Mouse (Mus musculus) T-cell, adult 2 months (primary cell): ENCODE data around the gene Rad54l2.

ENCODE experiments used
- DNase-seq: peaks from one replicate; pipeline ENCODE4 v3.0.0; 2022; ENCODE audit warnings: low spot score

Gene Rad54l2

GRCm38 (mm10) chr9:106788812-106789321 is at the start of gene Rad54l2:
Rad54l2 (minus strand) TSS chr9:106789194.
- DNase-seq: peak; percentile 79

DNA sequence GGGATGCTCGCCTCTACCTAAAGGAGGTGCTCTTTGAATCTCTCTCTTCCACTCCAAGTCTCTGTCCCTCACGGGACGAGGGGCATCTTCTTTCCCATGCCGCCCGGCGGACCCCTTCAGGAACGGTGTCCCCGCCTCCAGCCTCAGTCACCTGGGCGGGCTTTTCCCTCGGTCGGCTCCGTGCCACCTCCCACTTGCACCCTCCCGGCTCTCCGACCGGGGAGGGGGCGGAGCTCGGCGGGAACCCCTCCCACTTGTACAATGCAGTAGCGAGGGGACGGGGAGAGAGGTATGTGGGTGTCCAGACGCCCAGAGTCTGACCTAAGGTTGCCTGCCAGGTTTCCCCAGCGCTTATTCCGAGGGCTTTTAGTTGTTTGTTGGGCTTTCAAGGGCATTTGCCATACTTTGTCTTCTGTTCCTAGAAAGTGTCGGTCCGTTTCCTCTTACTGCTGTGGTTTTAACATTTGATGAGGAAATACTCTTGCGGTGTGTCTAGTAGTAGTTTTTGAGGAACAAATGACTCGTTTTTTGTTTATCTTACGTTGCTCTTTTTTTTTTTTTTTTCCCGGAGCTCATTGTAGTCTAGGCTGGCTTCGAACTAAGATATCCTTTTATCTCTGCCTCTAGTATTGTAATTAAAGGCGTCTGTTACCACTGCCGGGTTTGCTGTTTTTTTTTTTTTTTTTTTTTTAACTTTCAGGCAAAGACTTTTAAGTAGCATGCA is 33.5 kb upstream of the Rad54l2 start:
- DNase-seq: peak; percentile 85

DNA sequence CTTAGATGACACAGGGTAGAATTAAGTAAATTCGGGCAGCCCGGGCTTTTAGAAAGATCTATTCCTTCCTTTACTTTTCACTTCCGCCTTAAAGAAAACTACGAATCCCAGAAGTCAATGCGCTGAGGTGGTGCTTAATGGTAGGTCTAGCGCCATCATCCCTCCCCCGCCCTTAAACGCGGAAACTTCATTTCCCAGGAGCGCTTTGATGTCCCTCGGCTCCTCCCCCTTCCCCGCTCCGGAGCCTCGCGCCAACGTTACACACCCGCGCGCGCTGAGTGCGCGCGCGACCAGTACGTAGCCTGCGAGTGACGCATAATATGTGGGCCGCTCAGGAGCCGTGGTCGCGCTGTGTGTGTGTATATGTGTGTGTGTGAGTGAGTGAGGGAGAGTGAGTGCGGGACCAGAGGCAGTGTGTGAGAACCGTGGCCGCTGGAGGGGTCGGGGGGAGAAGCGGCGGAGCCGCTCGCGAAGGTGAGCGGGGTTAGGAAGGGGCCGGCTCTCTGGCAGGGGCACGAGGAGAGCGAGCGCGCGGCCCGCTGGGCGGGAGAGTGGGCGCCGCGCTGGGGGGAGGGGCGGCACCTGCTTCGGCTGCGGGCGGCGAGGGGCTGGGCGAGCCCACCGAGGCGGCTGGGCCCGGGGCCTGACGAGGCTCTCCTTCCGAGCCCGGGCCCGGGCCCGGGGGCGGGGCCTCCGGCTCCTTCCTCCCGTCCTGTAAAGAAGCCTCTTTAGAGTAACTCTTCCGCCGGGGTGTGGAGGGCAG is 32.8 kb upstream of the Rad54l2 start, which contains the start of gene Dcaf1:
Gene Dcaf1, plus strand, starts transcription at position 257 of the 763 bp plus-strand sequence.
- peak; percentile 96 for DNase-seq

DNA sequence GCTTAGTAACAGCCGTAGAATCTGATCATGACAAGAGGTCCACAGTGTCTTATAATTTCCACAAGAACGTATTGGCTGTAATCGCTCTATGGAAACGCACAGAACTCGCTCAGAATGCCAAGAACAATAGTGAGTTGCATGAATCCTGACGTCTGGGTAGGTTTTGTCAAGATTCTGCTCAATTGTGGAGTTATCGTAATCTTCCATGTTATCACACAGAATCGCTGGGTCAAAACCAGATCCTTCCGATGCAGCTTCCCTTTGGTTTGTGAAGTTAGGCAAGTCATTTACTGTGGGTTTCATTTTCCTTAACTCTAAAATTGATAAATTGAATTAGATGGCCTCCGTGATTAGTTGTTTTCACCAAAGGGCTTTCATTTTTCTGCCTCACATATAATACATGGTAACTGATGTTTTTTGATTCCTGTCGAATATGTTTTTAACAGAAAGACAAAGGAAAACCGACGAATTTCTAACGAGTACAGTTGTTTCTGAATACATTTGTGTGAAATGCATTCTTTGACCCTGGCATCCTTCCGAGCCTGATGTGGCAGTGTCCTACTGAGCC is 32.1 kb upstream of the Rad54l2 start:
- peak; percentile 18 for DNase-seq

- DNase-seq: peak; percentile 6
Observed at GRCm38 (mm10) chr9:106819201-106819600, 30.2 kb upstream of the Rad54l2 start.

GRCm38 (mm10) chr9:106818191-106818590 is 29.2 kb upstream of the Rad54l2 start:
- DNase-seq: no peak

DNA sequence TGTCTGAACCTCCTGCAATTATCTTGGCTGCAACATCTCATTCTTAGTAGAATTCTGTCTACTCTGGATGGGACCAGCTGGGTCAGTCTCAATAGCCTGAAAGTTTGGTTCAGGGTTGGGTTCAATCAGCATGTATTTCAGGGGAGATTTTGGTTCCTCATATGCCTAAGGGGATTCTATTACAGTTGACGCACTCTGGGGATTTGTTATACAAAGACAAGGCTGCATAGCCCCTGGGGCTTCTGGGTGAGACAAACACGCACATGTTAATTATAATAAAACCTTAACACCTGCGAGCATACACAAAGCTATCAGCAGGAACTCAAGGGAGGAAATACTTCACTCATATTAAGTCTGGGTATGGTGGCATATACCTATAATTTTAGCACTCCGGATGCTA is 17.5 kb upstream of the Rad54l2 start:
- no peak for DNase-seq

GRCm38 (mm10) chr9:106790831-106791230 is 1.8 kb upstream of the Rad54l2 start:
- no peak for DNase-seq

- DNase-seq: peak; percentile 2
Observed at GRCm38 (mm10) chr9:106789363-106789762, 369 bp upstream of the Rad54l2 start.

GRCm38 (mm10) chr9:106787979-106788811 is 799 bp downstream of the Rad54l2 start:
- DNase-seq: peak; percentile 24

DNA sequence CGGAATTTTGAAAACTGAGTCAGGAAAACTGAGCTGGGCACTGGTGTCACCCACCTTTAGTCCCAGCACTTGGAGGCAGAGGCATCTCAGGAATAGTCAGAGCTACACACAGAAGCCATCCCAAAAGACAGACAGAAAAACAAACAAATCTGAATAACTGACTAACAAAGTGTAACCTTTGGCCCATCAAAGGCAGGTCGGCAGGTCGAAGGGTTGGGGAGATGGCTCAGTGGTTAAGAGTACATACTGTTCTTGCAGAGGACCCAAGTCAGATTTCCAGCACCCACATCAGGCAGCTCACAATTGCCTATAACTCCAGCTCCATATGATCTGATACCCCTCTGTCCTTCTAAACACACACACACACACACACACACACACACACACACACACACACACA is 3.8 kb downstream of the Rad54l2 start:
- no peak for DNase-seq

- no peak for DNase-seq
Observed at GRCm38 (mm10) chr9:106783554-106783953, 5.4 kb downstream of the Rad54l2 start.

DNA sequence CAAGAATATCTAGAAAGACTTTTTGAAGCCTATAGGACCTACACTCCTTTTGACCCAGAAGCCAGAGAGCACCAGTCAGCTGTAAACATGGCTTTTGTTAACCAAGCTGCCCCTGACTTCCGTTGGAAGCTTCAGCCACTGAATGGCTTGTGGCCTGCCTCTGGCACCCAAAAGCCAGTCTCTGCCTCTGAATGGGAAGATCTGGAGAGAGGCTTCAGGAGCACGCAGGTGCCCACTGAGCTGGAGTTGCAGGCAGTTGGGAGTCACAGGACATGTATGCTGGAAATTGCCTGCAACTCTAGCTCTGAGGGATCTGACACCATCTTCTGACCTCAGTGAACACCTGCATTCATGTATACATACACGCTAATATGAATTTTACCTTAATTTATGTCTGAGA is 8.9 kb downstream of the Rad54l2 start:
- DNase-seq: no peak

- no peak for DNase-seq
Observed at GRCm38 (mm10) chr9:106778319-106778718, 10.7 kb downstream of the Rad54l2 start.

DNA sequence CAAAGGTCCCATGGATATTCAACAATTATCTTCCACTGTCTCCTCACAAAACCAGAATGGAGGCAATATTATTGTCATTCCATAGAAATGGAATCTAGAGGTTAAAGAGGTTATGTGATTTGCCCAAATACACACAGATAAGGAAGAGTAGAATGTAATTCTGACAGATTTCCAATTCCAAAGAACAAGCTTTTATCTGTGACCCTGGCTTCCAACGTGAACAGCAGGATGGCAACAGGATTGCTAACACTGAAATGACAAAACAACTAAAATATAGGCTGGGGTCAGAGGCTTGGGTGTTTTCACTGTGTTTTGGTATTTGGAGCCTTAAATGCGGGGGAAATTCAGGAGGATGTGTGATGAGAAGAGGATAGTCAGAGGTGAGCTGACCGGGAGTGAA is 11.6 kb downstream of the Rad54l2 start:
- DNase-seq: no peak

DNA sequence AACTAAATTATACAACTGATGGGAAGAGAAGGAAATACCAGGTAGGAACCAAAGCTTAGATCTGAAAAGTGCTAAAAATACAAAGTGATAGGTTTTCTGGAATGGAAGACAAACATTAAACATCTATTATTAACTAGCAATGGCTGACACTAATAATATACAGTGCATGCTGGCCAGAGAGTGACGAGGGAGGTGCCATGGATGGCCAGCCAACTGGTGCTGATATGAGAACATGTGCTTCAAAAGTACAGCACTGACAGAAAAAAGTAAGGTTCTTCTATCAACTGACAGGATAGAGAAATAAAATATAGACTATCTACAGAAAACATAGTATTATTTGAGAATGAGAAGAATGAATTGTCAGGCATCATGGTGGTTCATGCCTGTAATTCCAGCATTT is 12.9 kb downstream of the Rad54l2 start:
- DNase-seq: no peak

DNA sequence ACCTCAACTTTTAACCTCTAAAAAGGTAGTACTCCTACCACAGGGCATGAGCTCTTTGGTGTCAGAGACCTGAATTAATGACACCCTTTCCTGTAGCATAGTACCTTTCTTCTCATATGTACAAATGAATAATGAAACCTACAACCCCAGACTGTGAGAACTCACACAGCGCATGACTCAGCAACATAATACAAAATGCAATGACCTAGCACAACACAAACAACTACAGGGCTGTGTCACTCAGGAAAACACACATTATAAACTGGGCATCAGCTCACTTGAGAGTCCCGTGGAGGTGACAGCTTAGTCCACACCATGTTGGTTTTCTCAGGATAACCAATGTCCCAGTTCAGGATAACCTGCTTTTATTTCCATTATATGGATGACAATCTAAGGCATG is 17.2 kb downstream of the Rad54l2 start:
- DNase-seq: no peak

DNA sequence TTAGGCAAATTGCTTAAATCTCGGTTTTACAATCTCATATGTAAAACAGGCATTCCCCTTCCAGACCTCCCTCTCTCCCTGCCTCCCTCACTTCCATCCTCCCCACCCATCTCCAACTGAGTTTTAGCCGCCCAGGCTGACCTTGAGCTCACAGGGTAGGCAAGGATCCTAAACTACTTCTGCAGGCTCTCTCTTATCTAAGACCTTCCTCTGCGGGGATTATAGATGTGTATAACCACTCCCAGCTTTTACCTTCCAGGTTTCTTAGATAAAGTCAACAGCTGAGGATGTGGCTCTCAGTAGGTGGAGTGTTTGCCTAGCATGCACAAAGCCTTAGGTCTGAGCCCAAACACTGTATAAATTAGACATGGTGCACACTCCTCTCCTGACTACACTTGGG is 18.8 kb downstream of the Rad54l2 start:
- no peak for DNase-seq

DNA sequence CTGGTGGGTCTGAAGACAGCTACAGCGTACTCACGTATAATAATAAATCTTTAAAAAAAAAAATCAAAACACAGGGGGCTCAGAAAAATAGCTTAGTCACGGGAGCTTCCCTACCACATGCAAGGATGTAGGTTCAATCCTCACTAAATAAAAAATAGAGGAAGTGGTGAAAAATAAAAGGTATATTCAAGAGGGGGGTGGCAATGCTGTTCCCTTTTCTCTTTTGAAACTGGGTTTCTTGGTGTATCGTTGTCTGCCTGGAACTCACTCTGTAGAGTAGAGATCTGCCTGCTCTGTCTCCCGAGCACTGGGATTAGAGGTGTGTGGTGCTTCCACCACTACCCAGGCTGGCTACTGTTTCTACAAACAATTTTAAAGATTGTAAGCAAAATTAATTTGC is 19.2 kb downstream of the Rad54l2 start:
- DNase-seq: no peak

DNA sequence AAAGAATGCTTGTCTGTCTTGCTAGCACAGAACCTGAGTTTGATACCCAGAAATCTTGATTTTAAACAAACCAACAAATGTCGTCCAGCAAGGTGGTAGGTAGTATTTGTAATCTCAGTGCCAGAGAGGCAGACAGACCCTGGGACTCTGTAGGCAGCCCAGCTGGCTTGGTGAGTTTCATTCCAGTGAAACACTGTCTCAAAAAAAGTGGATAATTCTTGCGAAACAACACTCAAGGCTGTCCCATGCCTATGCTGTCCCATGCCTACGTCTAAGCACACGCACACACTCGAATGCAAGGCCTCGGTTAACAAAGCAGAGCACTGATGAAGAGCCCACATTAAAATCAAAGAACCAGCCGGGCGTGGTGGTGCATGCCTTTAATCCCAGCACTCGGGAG is 32.6 kb downstream of the Rad54l2 start:
- no peak for DNase-seq

DNA sequence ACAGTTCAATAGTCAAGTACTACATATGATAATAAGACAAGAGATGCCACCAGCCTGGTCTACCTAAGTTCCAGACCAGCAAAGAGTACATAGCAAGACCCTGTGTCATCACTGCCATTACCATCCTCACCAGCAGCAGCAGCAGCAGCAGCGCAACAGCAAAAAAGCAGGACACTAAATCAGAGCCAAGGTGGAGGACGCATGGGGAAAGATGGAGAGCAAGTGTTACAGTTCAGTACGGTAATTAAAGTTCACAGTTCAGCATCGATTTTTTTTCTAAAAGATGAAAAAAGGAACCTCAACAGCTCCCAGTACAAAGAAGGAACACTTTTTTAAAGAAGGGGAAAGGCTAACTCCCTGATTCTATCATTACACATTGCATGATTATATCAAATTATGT is 33.2 kb downstream of the Rad54l2 start:
- DNase-seq: no peak

DNA sequence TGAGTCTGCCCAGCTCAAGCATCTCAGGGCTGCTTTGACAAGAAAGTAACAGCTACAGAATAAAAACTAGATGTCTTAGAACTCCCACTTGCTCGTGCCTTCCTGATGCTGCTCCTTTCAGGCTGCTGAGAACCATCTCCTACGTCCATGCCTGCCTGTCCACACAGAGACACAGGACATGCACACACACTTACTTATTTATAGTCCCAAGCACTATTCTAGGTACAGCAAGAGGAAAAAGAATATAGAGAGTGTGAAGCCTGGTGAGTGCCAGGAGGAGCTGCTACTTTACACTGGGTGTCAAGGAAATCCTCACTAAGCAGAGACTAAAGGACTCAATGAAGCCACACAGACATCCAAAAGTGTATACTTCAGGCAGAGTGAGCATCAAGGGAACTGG is 34.7 kb downstream of the Rad54l2 start:
- DNase-seq: no peak
